Mouse (Mus musculus) liver, embryonic 12.5 days (tissue): ENCODE results near the gene Efcab7. TPM values are rescaled to one million over a fixed set of nuclear protein-coding genes. Genes with fewer than 3 reads are reported as not detected.

ENCODE experiments used
- ATAC-seq: fragments of 200-750 bp; cut with Nextera tagmentation; 2 replicates; pipeline ENCODE4 v1.8.0; 2017; ENCODE audit warnings: moderate number of reproducible peaks, mild to moderate bottlenecking, moderate library complexity
- H3K27ac ChIP-seq: fragments of 300-500 bp; sonication (generic); 2 replicates; pipeline ENCODE4 v1.5.1; 2016; ENCODE audit warnings: mild to moderate bottlenecking
- H3K27me3 ChIP-seq: fragments of 300-500 bp; sonication (generic); replicated peaks from 2 replicates; pipeline ENCODE4 v1.6.1; 2016; ENCODE audit warnings: mild to moderate bottlenecking, moderate library complexity
- H3K36me3 ChIP-seq: fragments of 300-500 bp; sonication (generic); 2 replicates; pipeline ENCODE4 v1.6.1; 2016; ENCODE audit warnings: mild to moderate bottlenecking, moderate library complexity
- H3K4me1 ChIP-seq: fragments of 300-500 bp; sonication (generic); 2 replicates; pipeline ENCODE4 v1.6.1; 2016
- H3K4me2 ChIP-seq: fragments of 300-500 bp; sonication (generic); 2 replicates; pipeline ENCODE4 v1.6.1; 2016; ENCODE audit warnings: mild to moderate bottlenecking, moderate library complexity
- H3K4me3 ChIP-seq: fragments of 300-500 bp; sonication (generic); 2 replicates; pipeline ENCODE4 v1.5.1; 2016; ENCODE audit warnings: mild to moderate bottlenecking, moderate library complexity
- H3K9ac ChIP-seq: fragments of 300-500 bp; sonication (generic); 2 replicates; pipeline ENCODE4 v1.6.1; 2016; ENCODE audit warnings: mild to moderate bottlenecking, moderate library complexity
- H3K9me3 ChIP-seq: fragments of 300-500 bp; sonication (generic); replicated peaks from 2 replicates; pipeline ENCODE4 v1.6.1; 2016; ENCODE audit warnings: mild to moderate bottlenecking, moderate library complexity
- WGBS: fragments of 180-500 bp; shearing (Covaris S2); methylation state at CpG from one replicate; pipeline ENCODE4 v1.1.7; 2016; ENCODE audit not compliant: insufficient replicate concordance; 5-methylcytosine and 5-hydroxymethylcytosine counted together
- polyA plus RNA-seq: library from polyadenylated mRNA; unstranded; fragments of >200 nt; fragmentation: Nextera tagmentation; extraction: Ambion mirVana; gene quantifications from 2 replicates; pipeline ENCODE4 v1.2.1, GENCODE M21; 2016

Gene Efcab7
- polyA plus RNA-seq, 1 experiment from 2014 or later = 8.8 TPM

DNA sequence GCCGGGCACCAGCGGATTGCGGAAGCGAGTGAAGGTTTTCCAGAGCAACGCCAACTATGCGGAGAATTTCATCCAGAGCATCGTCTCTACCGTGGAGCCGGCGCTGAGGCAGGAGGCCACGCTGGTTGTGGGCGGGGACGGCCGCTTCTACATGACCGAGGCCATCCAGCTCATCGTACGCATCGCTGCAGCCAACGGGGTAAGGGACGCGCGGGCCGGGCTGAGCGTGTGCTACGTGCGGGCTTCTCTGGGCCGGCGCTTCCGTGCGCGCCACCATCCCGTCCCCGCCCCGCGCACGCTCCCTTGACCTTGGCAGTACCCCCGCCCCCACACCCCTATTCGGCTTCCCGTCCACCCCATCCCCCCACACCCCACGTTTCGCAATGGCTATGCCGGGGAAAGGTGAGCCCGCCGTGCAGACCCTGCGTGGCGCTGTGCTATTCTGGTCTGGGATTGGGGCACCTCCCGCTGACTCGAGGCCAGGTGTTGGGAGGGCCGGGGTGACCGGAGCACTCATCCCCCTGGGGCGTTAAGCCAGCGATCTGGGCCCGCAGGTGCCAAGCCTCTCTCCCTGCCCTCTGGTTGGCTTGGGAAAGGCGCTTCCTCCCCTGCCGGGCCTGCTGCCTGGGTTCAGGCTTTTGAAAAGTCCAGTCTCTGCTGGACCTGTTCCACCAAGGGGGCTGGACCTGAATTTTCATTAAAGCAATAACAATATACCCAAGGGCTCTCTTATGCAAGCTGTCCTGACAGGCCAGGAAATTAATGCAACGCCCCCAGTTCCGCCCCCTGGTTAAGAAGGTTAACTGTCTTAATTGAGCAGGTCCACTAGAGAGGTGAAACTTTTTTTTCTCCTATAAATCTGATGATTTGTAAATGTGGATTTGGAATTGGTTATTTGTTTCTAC, 100.9 kb downstream of the Efcab7 start, which contains the start of gene Itgb3bp:
Itgb3bp (minus strand) TSS at position 201 of the 905 bp plus-strand sequence.
- Histone ChIP-seq H3K4me1 (peaks cover 61% of the 10 kb centered on the region), H3K27ac (peak within 1 kb of the TSS; percentile 81), H3K4me3 (peak within 1 kb of the TSS; percentile 67), H3K36me3 (peaks cover 6% of the 10 kb centered on the region; the same call in 1 of the 2 replicates), H3K9ac (peak within 1 kb of the TSS; percentile 76), H3K27me3 (no peaks in the 10 kb centered on the region), H3K9me3 (no peaks in the 10 kb centered on the region), H3K4me2 (peak within 1 kb of the TSS; percentile 92)
- WGBS = 1% methylated on average over 38 of the region's 57 CpGs
- peak; percentile 85 for ATAC-seq

DNA sequence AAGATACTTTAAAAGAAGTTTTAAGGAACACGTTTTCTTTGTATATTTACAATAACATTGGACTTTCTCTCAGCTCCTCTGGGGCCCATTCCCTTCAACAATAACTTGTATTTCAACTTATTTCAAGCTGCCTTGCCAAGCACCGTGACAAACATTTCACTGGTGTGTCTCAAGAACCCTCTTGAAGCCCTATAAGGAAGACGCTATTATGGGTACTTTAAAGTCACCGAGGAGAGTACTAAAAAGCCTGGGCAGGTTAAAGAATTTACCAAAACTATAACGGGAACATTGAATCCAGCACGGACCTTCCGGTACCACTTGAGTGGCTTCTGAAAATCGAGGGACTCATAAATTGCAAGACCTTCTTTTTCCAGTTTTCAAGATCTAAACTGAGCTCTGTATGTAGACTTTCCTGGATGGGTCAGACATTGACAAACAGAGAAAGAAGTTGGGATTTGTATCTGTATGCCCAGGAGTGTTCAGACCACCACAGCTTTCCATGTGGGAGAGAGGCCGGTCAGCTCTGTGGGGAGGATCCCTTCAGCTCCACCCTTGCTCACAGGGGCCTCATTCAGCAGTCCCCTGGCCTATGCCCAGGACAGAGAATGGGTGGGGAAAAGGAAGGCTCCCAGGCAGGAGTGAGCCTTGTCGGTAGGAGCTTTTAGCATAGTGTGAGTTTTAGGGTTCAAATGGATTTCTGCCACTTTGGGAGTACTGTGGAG, 101.7 kb downstream of the Efcab7 start:
- 0 out of 2 replicates have a peak overlapping the region, but pooled peaks have one; percentile 10 for H3K27ac ChIP-seq
- peaks cover 6% of the 10 kb centered on the region; the same call in 1 of the 2 replicates for H3K36me3 ChIP-seq
- H3K4me2 ChIP-seq = peak overlapping the region; percentile 92
- H3K9ac ChIP-seq = peak overlapping the region; percentile 12; the same call in 1 of the 2 replicates
- H3K27me3 ChIP-seq = no peaks in the 10 kb centered on the region
- WGBS = 51% methylated on average over 10 of the region's 10 CpGs
- H3K4me3 ChIP-seq = peak overlapping the region; percentile 67
- H3K9me3 ChIP-seq = no peaks in the 10 kb centered on the region
- H3K4me1 ChIP-seq = peaks cover 61% of the 10 kb centered on the region
- no peak for ATAC-seq

DNA sequence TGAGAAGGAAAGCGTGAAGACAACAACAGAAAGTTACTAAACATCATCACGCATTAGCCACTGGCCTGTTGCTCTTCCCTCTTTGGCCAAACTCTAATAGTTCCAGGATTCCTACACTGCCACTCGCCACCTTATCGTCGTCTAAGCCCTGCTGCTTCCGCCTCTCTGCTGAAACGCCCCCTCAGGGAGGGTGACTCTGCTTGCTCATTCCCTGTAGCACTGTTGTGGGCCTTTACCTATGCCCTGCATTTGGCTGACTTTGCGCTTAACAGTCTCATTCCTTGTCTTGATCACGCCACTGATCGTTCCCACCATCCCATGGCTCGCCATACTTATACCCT, 102.2 kb downstream of the Efcab7 start:
- Histone ChIP-seq H3K27me3 (no peaks in the 10 kb centered on the region), H3K27ac (0 out of 2 replicates have a peak overlapping the region, but pooled peaks have one; percentile 10), H3K9ac (peak overlapping the region; percentile 12; the same call in 1 of the 2 replicates)

DNA sequence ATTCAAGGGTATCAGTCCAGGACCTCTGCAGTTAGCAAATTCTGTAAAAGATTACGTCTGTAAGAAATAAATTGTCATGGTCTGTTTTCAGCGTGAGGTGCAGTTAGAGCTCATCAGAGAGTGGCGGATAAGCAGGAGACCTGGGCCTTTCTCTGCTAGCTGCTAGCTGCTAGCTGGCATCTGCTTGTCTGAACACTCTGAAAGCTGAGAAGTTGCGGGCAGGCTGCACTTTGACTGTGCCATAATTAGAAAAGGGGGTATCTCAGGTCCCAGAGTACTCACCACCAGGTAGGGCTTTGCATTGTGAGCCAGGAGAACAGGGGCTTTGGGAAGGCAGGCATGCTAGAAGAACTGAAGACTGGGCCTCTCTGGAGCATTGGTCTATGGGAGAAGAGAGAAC, 102.8 kb downstream of the Efcab7 start:
- H3K4me3 ChIP-seq = no peak overlapping the region
- peaks cover 6% of the 10 kb centered on the region; the same call in 1 of the 2 replicates for H3K36me3 ChIP-seq
- H3K4me2 ChIP-seq = no peak overlapping the region
- H3K27ac ChIP-seq = no peak overlapping the region
- 72% methylated on average over 4 of the region's 4 CpGs for WGBS
- no peaks in the 10 kb centered on the region for H3K27me3 ChIP-seq
- H3K4me1 ChIP-seq = peaks cover 49% of the 10 kb centered on the region
- H3K9me3 ChIP-seq = no peaks in the 10 kb centered on the region
- ATAC-seq = no peak
- no peak overlapping the region for H3K9ac ChIP-seq

More for the DNA sequence above, 102.2 kb downstream of the Efcab7 start:
- 50% methylated on average over 11 of the region's 11 CpGs for WGBS
- Histone ChIP-seq H3K4me2 (peak overlapping the region; percentile 92), H3K4me3 (peak overlapping the region; percentile 67), H3K4me1 (peaks cover 55% of the 10 kb centered on the region), H3K9me3 (no peaks in the 10 kb centered on the region), H3K36me3 (peaks cover 6% of the 10 kb centered on the region; the same call in 1 of the 2 replicates)
- ATAC-seq = no peak

DNA sequence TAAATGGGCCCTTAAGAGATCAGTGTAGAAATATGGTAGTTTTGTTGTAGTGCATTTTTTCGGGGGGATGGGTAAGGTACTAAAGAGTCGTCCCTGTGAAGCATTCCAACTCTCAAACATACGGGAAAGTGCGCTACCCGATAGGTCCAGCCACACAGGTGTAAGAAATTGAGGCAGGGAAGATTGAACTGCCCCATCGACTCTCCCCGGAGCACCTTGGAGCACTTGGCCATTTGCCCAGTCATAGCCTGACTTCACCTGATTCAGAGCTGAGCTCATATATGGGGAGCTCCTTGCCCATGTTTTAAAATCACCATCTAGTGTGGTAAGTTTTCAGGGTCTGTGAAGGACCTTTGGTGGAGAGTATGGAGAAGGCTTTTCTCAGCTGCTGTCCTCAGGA, 105.9 kb downstream of the Efcab7 start:
- ATAC-seq = no peak
- no peak overlapping the region for H3K9ac ChIP-seq
- no peaks in the 10 kb centered on the region for H3K27me3 ChIP-seq
- H3K4me1 ChIP-seq = peaks cover 31% of the 10 kb centered on the region
- no peak overlapping the region for H3K4me2 ChIP-seq
- no peaks in the 10 kb centered on the region for H3K9me3 ChIP-seq
- no peak overlapping the region for H3K4me3 ChIP-seq
- no peak overlapping the region for H3K27ac ChIP-seq
- WGBS = 86% methylated on average over 7 of the region's 7 CpGs
- peaks cover 6% of the 10 kb centered on the region; the same call in 1 of the 2 replicates for H3K36me3 ChIP-seq

DNA sequence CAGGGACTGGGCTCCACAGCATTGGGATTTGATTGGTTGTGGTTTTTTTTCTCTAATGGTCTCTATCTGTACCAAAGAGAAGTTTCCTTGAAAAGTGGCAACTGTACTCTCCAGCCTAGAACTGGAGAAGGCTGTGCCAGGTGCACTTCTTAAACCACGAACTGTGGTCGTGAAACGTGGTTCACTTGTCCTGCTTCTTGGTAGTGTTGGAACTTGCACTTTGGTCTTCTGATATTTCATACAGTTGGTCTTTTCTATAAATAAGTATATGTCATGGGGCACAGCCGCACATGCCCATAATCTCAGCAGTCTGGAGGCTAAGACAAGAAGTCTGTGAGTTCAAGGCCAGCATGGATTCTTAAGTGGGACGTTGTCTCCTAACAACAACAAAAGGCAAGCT, 107.3 kb downstream of the Efcab7 start:
- H3K9me3 ChIP-seq = no peaks in the 10 kb centered on the region
- no peak overlapping the region for H3K27ac ChIP-seq
- no peak overlapping the region for H3K4me2 ChIP-seq
- 66% methylated on average over 5 of the region's 5 CpGs for WGBS
- H3K27me3 ChIP-seq = no peaks in the 10 kb centered on the region
- peaks cover 6% of the 10 kb centered on the region; the same call in 1 of the 2 replicates for H3K36me3 ChIP-seq
- H3K9ac ChIP-seq = no peak overlapping the region
- H3K4me1 ChIP-seq = peaks cover 18% of the 10 kb centered on the region
- no peak for ATAC-seq
- no peak overlapping the region for H3K4me3 ChIP-seq

DNA sequence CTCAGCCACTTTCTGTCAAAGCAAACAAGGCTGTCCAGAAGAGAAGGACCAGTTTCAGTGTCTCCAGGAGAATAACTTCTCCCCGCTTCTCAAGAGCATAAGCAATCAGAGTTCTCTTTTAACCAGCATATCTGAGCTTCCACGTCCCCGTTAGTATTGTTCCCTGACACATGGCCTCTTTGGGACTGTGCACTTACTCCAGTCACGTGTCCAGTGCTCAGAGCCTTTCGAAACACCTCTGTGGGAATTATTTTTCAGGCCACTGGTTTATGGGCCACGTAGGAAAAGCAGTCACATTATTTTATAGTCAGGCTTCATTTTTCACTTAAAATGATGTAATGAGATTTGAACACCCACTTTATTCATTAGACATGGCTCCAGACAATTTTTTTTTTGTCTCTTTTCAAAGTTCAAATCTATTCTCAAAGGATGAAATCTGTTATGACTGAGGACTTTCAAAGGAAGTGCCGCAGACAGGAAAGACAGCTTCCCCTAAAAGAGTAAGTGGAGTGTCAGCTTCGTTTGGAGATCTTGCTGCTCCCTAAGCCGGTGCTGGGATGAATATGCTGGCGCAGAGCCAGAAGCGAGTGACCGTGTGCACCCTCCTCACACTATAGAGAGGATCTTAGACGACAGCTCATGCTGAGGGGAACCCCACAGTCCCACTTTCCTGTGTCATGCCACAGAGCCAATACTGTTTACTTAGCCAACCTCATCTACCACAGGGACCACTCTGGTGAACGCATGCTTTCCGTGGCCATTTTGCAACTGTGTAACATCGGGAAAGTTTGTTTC, 110.9 kb downstream of the Efcab7 start:
- Histone ChIP-seq H3K36me3 (no peaks in the 10 kb centered on the region), H3K9ac (no peak overlapping the region), H3K4me3 (no peak overlapping the region), H3K27me3 (no peaks in the 10 kb centered on the region), H3K27ac (no peak overlapping the region), H3K4me1 (peaks cover 6% of the 10 kb centered on the region; the same call in 1 of the 2 replicates), H3K4me2 (no peak overlapping the region), H3K9me3 (no peaks in the 10 kb centered on the region)
- WGBS = 67% methylated on average over 16 of the region's 16 CpGs
- no peak for ATAC-seq

DNA sequence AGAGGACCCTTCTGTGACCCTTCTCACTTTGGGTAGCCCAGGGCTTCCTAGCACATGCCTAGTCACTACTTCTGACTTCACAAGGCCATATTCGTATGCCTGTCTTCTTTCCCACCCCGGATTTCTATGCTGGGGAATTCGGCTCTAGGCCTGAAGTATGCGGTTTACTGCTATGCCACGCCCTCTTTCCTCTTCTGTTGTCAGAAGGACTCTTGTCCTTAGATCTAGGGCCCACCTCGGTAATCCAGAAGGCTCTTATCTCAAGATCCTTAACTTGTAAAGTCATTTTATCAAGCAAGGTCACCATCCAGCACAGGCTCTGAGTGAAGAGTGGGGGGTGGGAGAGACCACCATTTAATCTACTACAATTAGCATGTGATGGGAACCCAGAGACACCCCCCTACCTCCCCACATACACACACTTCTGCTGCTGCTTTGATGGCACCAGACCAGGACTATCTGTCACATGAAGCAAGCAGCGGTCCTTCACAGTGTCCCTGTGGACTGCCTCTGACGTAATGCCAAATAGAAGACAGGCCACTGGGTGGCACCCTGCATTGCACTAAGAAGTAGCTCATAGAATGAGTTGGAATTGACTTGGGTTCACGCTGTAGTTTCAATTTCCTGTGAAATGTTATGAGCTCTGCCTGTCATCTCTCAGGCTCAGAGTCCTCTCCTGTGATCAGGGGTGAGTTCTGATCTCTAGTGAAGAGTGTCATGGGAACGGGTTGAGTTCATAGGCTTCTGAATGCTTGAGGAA, 112.8 kb downstream of the Efcab7 start:
- no peak for ATAC-seq
- Histone ChIP-seq H3K36me3 (no peaks in the 10 kb centered on the region), H3K4me2 (no peak overlapping the region), H3K4me1 (peaks cover 6% of the 10 kb centered on the region; the same call in 1 of the 2 replicates), H3K9ac (no peak overlapping the region), H3K4me3 (no peak overlapping the region), H3K9me3 (no peaks in the 10 kb centered on the region), H3K27me3 (no peaks in the 10 kb centered on the region), H3K27ac (no peak overlapping the region)
- 58% methylated on average over 10 of the region's 10 CpGs for WGBS

DNA sequence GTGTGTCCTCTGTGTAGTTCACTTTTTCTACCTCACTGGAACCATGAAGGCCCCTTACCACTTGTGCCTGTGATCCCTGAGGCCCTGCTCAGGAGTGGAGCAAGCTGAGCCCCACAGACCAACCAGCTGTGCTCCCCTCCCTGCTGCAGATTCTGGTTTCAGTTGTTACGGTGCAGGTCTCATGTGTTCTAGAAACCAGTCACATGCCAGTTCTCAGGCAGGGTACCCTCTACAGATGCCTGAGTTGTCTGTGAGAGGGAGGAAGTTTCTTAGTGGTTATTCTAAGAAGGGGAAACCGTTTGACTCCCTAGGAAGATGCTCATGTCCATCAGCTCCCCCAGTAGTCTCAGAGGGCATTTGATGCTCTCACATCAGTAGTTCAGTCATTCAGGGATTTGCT, 115.6 kb downstream of the Efcab7 start:
- Histone ChIP-seq H3K36me3 (no peaks in the 10 kb centered on the region), H3K4me2 (no peak overlapping the region), H3K4me3 (no peak overlapping the region), H3K4me1 (peaks cover under 1% of the 10 kb centered on the region; the same call in 1 of the 2 replicates), H3K27me3 (no peaks in the 10 kb centered on the region), H3K9ac (no peak overlapping the region), H3K27ac (no peak overlapping the region), H3K9me3 (no peaks in the 10 kb centered on the region)
- ATAC-seq = no peak
- WGBS = 54% methylated on average over 2 of the region's 2 CpGs

DNA sequence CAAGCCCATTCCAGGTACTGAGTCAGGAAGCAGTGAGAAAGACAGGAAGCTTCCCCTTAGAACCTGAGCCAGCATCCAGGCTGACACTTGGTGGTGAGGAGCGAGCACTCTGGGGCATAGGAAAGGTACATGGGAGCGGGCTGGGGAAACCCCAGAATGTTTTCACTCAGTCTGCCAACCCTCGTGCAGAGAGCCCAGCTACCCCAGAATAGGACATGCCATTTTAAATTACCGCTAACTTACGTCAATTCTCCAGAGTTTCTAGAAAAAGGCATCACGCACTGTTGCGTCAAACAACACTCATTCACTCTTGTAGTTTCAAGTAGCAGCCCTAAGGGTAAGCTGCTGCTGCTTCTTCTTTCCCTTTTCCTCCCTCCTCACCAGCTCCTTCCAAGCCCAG, 116.0 kb downstream of the Efcab7 start:
- ATAC-seq = no peak
- 84% methylated on average over 7 of the region's 7 CpGs for WGBS

DNA sequence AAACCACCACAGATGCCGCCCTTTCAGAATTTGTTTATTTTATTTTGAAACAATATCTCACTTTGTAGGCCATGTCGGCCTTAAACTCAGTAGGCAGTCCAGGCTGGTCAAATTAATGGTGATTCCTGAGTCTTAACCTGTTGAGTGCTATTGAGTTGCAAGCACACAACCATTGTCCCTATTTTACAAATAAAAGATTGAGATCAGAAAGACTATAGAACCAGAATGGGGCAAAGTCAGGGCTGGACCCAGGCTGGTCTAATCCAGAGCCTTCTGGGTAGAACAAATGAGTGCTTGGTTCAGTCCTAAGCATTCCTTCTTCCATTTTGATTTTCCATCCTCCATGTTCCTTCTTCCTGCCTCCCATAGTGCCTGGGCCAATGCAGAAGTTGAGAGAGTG, 117.5 kb downstream of the Efcab7 start:
- 70% methylated on average over 2 of the region's 2 CpGs for WGBS
- H3K4me1 ChIP-seq = no peaks in the 10 kb centered on the region
- no peak overlapping the region for H3K27ac ChIP-seq
- no peaks in the 10 kb centered on the region for H3K27me3 ChIP-seq
- no peak for ATAC-seq
- no peak overlapping the region for H3K9ac ChIP-seq
- no peak overlapping the region for H3K4me3 ChIP-seq
- H3K4me2 ChIP-seq = no peak overlapping the region
- H3K36me3 ChIP-seq = no peaks in the 10 kb centered on the region
- H3K9me3 ChIP-seq = no peaks in the 10 kb centered on the region

More for the DNA sequence above, 116.0 kb downstream of the Efcab7 start:
- no peak overlapping the region for H3K4me2 ChIP-seq
- no peak overlapping the region for H3K4me3 ChIP-seq
- no peaks in the 10 kb centered on the region for H3K27me3 ChIP-seq
- H3K36me3 ChIP-seq = no peaks in the 10 kb centered on the region
- H3K9me3 ChIP-seq = no peaks in the 10 kb centered on the region
- no peak overlapping the region for H3K27ac ChIP-seq
- H3K4me1 ChIP-seq = no peaks in the 10 kb centered on the region
- H3K9ac ChIP-seq = no peak overlapping the region
